Mouse (Mus musculus) stomach, postnatal 0 days (tissue): ENCODE measurements around the gene Elp4. TPM values are rescaled to one million over a fixed set of nuclear protein-coding genes. Genes with fewer than 3 reads are reported as not detected.
A peak's percentile ranks its signal among the peaks of the same experiment; 100 is the strongest.

Experiments used
- ATAC-seq: fragments of 200-750 bp; cut with Nextera tagmentation; 2 replicates; pipeline ENCODE4 v1.8.0; 2017; ENCODE audit not compliant: low FRiP score, low TSS enrichment
- DNase-seq: peaks from one replicate; pipeline ENCODE4 v3.0.0-alpha.2; 2016; ENCODE audit warnings: low spot score
- H3K27ac ChIP-seq: fragments of 300-500 bp; sonication (generic); replicated peaks from 2 replicates; pipeline ENCODE4 v1.5.1; 2014; ENCODE audit warnings: mild to moderate bottlenecking, control low read depth
- H3K27me3 ChIP-seq: fragments of 300-500 bp; sonication (generic); 2 replicates; pipeline ENCODE4 v1.6.1; 2014; ENCODE audit warnings: low read length; ENCODE audit not compliant: control insufficient read depth, insufficient read depth
- H3K36me3 ChIP-seq: fragments of 300-500 bp; sonication (generic); 2 replicates; pipeline ENCODE4 v1.6.1; 2014; ENCODE audit warnings: low read length, mixed read lengths; ENCODE audit not compliant: control insufficient read depth, insufficient read depth
- H3K4me1 ChIP-seq: fragments of 300-500 bp; sonication (generic); replicated peaks from 2 replicates; pipeline ENCODE4 v1.6.1; 2014; ENCODE audit warnings: antibody characterized with exemption; ENCODE audit not compliant: control insufficient read depth, insufficient read depth
- H3K4me2 ChIP-seq: fragments of 300-500 bp; sonication (generic); replicated peaks from 2 replicates; pipeline ENCODE4 v1.6.1; 2014; ENCODE audit warnings: low read depth, mild to moderate bottlenecking, control low read depth, moderate library complexity
- H3K4me3 ChIP-seq: fragments of 300-500 bp; sonication (generic); 2 replicates; pipeline ENCODE4 v1.5.1; 2014; ENCODE audit warnings: low read depth, low read length, control low read depth
- H3K9ac ChIP-seq: fragments of 300-500 bp; sonication (generic); 2 replicates; pipeline ENCODE4 v1.6.1; 2014; ENCODE audit warnings: mild to moderate bottlenecking, low read length, control low read depth, mixed read lengths
- H3K9me3 ChIP-seq: fragments of 300-500 bp; sonication (generic); 2 replicates; pipeline ENCODE4 v1.6.1; 2016; ENCODE audit warnings: low read length; ENCODE audit not compliant: control insufficient read depth
- CTCF ChIP-seq: IDR thresholded peaks from 2 replicates; pipeline ENCODE4 v1.5.1; 2016; ENCODE audit warnings: antibody characterized with exemption, low read depth, mild to moderate bottlenecking, moderate library complexity
- EP300 ChIP-seq: optimal IDR thresholded peaks from 2 replicates; pipeline ENCODE3; 2016; ENCODE audit warnings: antibody characterized with exemption
- WGBS: fragments of 180-500 bp; shearing (Covaris S2); extraction: QIAGEN DNeasy Blood & Tissue Kit; methylation state at CpG from one replicate; pipeline ENCODE4 v1.1.7; 2014; 5-methylcytosine and 5-hydroxymethylcytosine counted together
- polyA plus RNA-seq: library from polyadenylated mRNA; unstranded; fragments of >200 nt; fragmentation: Nextera tagmentation; extraction: Ambion mirVana; gene quantifications from 2 replicates; pipeline ENCODE4 v1.2.1, GENCODE M21; 2015

Gene Elp4
- polyA plus RNA-seq, 1 experiment from 2014 or later = 14.0 TPM

- 100% methylated on average over 1 of the region's 1 CpGs for WGBS
- TF ChIP-seq EP300 (no peak), CTCF (no peak)
- no peaks in the 10 kb centered on the region for H3K4me1 ChIP-seq
- H3K9me3 ChIP-seq = no peaks in the 10 kb centered on the region
- DNase-seq (no peak), ATAC-seq (no peak)
- H3K4me3 ChIP-seq = no peak overlapping the region
- no peaks in the 10 kb centered on the region for H3K27me3 ChIP-seq
- H3K4me2 ChIP-seq = no peak overlapping the region
- no peaks in the 10 kb centered on the region for H3K36me3 ChIP-seq
- no peak overlapping the region for H3K27ac ChIP-seq
- H3K9ac ChIP-seq = no peak overlapping the region
Observed at GRCm38 (mm10) chr2:105916671-105917070, 12.3 kb upstream of the Elp4 start.

GRCm38 (mm10) chr2:105913655-105914366 is 9.4 kb upstream of the Elp4 start:
- H3K27me3 ChIP-seq = no peaks in the 10 kb centered on the region
- 87% methylated on average over 6 of the region's 6 CpGs for WGBS
- H3K36me3 ChIP-seq = peaks cover 5% of the 10 kb centered on the region; the same call in 1 of the 2 replicates
- no peak overlapping the region for H3K27ac ChIP-seq
- TF ChIP-seq EP300 (no peak), CTCF (no peak)
- DNase-seq = no peak
- H3K4me2 ChIP-seq = no peak overlapping the region
- H3K4me1 ChIP-seq = no peaks in the 10 kb centered on the region
- ATAC-seq = no peak
- H3K4me3 ChIP-seq = no peak overlapping the region
- no peak overlapping the region for H3K9ac ChIP-seq
- H3K9me3 ChIP-seq = no peaks in the 10 kb centered on the region

GRCm38 (mm10) chr2:105910611-105911010 is 6.2 kb upstream of the Elp4 start:
- TF ChIP-seq EP300 = no peak
- TF ChIP-seq CTCF = no peak
- H3K4me3 ChIP-seq = no peak overlapping the region
- no peak overlapping the region for H3K9ac ChIP-seq
- H3K36me3 ChIP-seq = peaks cover 5% of the 10 kb centered on the region; the same call in 1 of the 2 replicates
- H3K27ac ChIP-seq = no peak overlapping the region
- H3K9me3 ChIP-seq = no peaks in the 10 kb centered on the region
- no peaks in the 10 kb centered on the region for H3K27me3 ChIP-seq
- 0 out of 2 replicates have a peak, but pooled peaks have one; percentile 26 for ATAC-seq
- H3K4me1 ChIP-seq = no peaks in the 10 kb centered on the region
- H3K4me2 ChIP-seq = no peak overlapping the region
- no peak for DNase-seq
- WGBS = 88% methylated on average over 3 of the region's 3 CpGs

GRCm38 (mm10) chr2:105908351-105908750 is 4.0 kb upstream of the Elp4 start:
- no peaks in the 10 kb centered on the region for H3K4me1 ChIP-seq
- H3K4me3 ChIP-seq = no peak overlapping the region
- H3K4me2 ChIP-seq = no peak overlapping the region
- ATAC-seq = no peak
- no peaks in the 10 kb centered on the region for H3K27me3 ChIP-seq
- WGBS = 83% methylated on average over 5 of the region's 5 CpGs
- H3K9me3 ChIP-seq = no peaks in the 10 kb centered on the region
- peaks cover 5% of the 10 kb centered on the region; the same call in 1 of the 2 replicates for H3K36me3 ChIP-seq
- TF ChIP-seq EP300 = no peak
- TF ChIP-seq CTCF = peak; percentile 49
- H3K27ac ChIP-seq = no peak overlapping the region
- DNase-seq = no peak
- H3K9ac ChIP-seq = no peak overlapping the region

- Histone ChIP-seq H3K9ac (peak overlapping the region; percentile 81), H3K4me2 (peak overlapping the region; percentile 68), H3K27ac (0 out of 2 replicates have a peak overlapping the region, but pooled peaks have one; percentile 65), H3K27me3 (no peaks in the 10 kb centered on the region), H3K4me3 (peak overlapping the region; percentile 93), H3K4me1 (no peaks in the 10 kb centered on the region), H3K36me3 (no peaks in the 10 kb centered on the region), H3K9me3 (no peaks in the 10 kb centered on the region)
- TF ChIP-seq CTCF = no peak
- peak; percentile 10 for TF ChIP-seq EP300
- DNase-seq = no peak
- ATAC-seq = peak; percentile 57
- under 1% methylated on average over 12 of the region's 12 CpGs for WGBS
Observed at GRCm38 (mm10) chr2:105904757-105905146, 388 bp upstream of the Elp4 start.

DNA sequence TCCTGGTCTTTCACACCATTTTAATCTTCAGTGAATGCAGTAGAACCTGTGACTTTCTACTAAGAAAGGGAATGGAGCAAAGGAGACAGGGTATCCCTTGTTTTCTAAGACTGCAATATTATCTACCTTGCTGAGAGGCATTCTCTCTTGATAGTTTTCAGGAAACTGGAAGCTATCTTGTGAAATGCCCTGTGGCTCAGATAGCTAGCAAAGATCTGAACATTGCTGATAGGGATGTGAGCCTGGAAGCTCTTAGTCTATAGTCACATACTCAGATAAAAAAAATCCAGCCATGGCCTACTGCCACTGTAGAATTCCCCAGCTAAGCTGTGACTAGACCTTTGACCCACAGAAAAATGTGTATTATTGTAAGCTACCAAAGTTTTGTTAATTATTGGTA is 13.5 kb downstream of the Elp4 start:
- H3K27me3 ChIP-seq = no peaks in the 10 kb centered on the region
- no peaks in the 10 kb centered on the region for H3K9me3 ChIP-seq
- no peaks in the 10 kb centered on the region for H3K4me1 ChIP-seq
- H3K4me3 ChIP-seq = no peak overlapping the region
- ATAC-seq = no peak
- no peaks in the 10 kb centered on the region; the same call in 1 of the 2 replicates for H3K36me3 ChIP-seq
- H3K4me2 ChIP-seq = no peak overlapping the region
- no peak for DNase-seq
- no peak overlapping the region for H3K9ac ChIP-seq
- H3K27ac ChIP-seq = no peak overlapping the region
- TF ChIP-seq EP300 (no peak), CTCF (no peak)
